Mouse (Mus musculus) midbrain, embryonic 12.5 days (tissue): Measurements from ENCODE around the gene Kri1. TPM values are rescaled to one million over a fixed set of nuclear protein-coding genes. Genes with fewer than 3 reads are reported as not detected.

ENCODE experiments used
- ATAC-seq: fragments of 200-750 bp; cut with Nextera tagmentation; 2 replicates; pipeline ENCODE4 v1.8.0; 2017; ENCODE audit warnings: low read depth, moderate TSS enrichment, moderate library complexity; ENCODE audit not compliant: low FRiP score
- H3K27ac ChIP-seq: fragments of 300-500 bp; sonication (generic); replicated peaks from 2 replicates; pipeline ENCODE4 v1.5.1; 2016; ENCODE audit warnings: mild to moderate bottlenecking
- H3K27me3 ChIP-seq: fragments of 300-500 bp; sonication (generic); 2 replicates; pipeline ENCODE4 v1.6.1; 2016; ENCODE audit warnings: mild to moderate bottlenecking
- H3K36me3 ChIP-seq: fragments of 300-500 bp; sonication (generic); 2 replicates; pipeline ENCODE4 v1.6.1; 2016
- H3K4me1 ChIP-seq: fragments of 300-500 bp; sonication (generic); 2 replicates; pipeline ENCODE4 v1.6.1; 2016
- H3K4me2 ChIP-seq: fragments of 300-500 bp; sonication (generic); replicated peaks from 2 replicates; pipeline ENCODE4 v1.6.1; 2016; ENCODE audit warnings: mild to moderate bottlenecking, moderate library complexity
- H3K4me3 ChIP-seq: fragments of 300-500 bp; sonication (generic); 2 replicates; pipeline ENCODE4 v1.5.1; 2016; ENCODE audit warnings: mild to moderate bottlenecking
- H3K9ac ChIP-seq: fragments of 300-500 bp; sonication (generic); replicated peaks from 2 replicates; pipeline ENCODE4 v1.6.1; 2016; ENCODE audit warnings: mild to moderate bottlenecking, moderate library complexity
- H3K9me3 ChIP-seq: fragments of 300-500 bp; sonication (generic); 2 replicates; pipeline ENCODE4 v1.6.1; 2016; ENCODE audit warnings: mild to moderate bottlenecking
- WGBS: fragments of 180-500 bp; shearing (Covaris S2); methylation state at CpG from one replicate; pipeline ENCODE4 v1.1.7; 2016; 5-methylcytosine and 5-hydroxymethylcytosine counted together
- polyA plus RNA-seq: library from polyadenylated mRNA; unstranded; fragments of >200 nt; fragmentation: Nextera tagmentation; extraction: Ambion mirVana; gene quantifications from 2 replicates; pipeline ENCODE4 v1.2.1, GENCODE M21; 2016

The Kri1 gene
- polyA plus RNA-seq, 1 experiment from 2014 or later: 18.4 TPM

- Histone ChIP-seq H3K9ac (peak overlapping the region; percentile 73), H3K4me3 (peak overlapping the region; percentile 84), H3K27ac (peak overlapping the region; percentile 82), H3K4me1 (peaks cover 34% of the 10 kb centered on the region), H3K36me3 (peaks cover 14% of the 10 kb centered on the region), H3K9me3 (no peaks in the 10 kb centered on the region), H3K27me3 (no peaks in the 10 kb centered on the region), H3K4me2 (peak overlapping the region; percentile 70)
- WGBS: 82% methylated on average over 13 of the region's 13 CpGs
- no peak for ATAC-seq
Observed at GRCm38 (mm10) chr9:21288404-21289336, 901 bp upstream of the Kri1 start.

DNA sequence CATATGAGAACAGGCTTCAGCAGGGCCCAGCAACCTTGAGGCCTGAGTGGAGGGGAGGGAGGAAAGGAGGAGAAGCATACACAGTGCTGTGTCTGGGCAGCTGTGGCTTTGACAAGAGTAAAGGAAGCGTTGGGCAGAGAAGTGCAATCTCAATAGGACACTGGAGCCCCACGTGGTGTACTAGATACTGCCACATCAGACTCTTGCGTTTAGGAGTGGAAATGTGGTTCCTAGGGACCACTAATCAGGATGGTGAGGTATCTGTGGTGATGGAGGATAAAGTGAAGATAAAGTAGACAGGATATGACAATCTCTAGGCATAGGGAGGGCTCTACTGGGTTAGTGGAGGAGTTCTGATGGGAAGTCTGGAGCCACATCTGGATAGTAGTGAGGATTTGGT, 1.0 kb downstream of the Kri1 start:
- Histone ChIP-seq H3K9ac (peak overlapping the region; percentile 73; the same call in 1 of the 2 replicates), H3K4me2 (peak overlapping the region; percentile 70), H3K36me3 (peaks cover 26% of the 10 kb centered on the region), H3K27ac (no peak overlapping the region), H3K4me1 (peaks cover 34% of the 10 kb centered on the region), H3K9me3 (no peaks in the 10 kb centered on the region), H3K4me3 (peak overlapping the region; percentile 84), H3K27me3 (no peaks in the 10 kb centered on the region)
- ATAC-seq: no peak
- 73% methylated on average over 3 of the region's 3 CpGs for WGBS

GRCm38 (mm10) chr9:21283994-21284393, 3.8 kb downstream of the Kri1 start:
- 92% methylated on average over 3 of the region's 3 CpGs for WGBS
- no peaks in the 10 kb centered on the region for H3K9me3 ChIP-seq
- no peak for ATAC-seq
- no peaks in the 10 kb centered on the region for H3K27me3 ChIP-seq
- H3K36me3 ChIP-seq: peaks cover 51% of the 10 kb centered on the region
- H3K27ac ChIP-seq: no peak overlapping the region
- no peak overlapping the region for H3K4me2 ChIP-seq
- H3K9ac ChIP-seq: no peak overlapping the region
- H3K4me3 ChIP-seq: no peak overlapping the region
- H3K4me1 ChIP-seq: peaks cover 22% of the 10 kb centered on the region

- H3K4me1 ChIP-seq: peaks cover 18% of the 10 kb centered on the region
- no peaks in the 10 kb centered on the region for H3K9me3 ChIP-seq
- H3K4me3 ChIP-seq: no peak overlapping the region
- no peak for ATAC-seq
- no peaks in the 10 kb centered on the region for H3K27me3 ChIP-seq
- H3K9ac ChIP-seq: no peak overlapping the region
- peaks cover 55% of the 10 kb centered on the region for H3K36me3 ChIP-seq
- H3K4me2 ChIP-seq: no peak overlapping the region
- no peak overlapping the region for H3K27ac ChIP-seq
- WGBS: 90% methylated on average over 5 of the region's 5 CpGs
Observed at GRCm38 (mm10) chr9:21283591-21283990, 4.2 kb downstream of the Kri1 start.

DNA sequence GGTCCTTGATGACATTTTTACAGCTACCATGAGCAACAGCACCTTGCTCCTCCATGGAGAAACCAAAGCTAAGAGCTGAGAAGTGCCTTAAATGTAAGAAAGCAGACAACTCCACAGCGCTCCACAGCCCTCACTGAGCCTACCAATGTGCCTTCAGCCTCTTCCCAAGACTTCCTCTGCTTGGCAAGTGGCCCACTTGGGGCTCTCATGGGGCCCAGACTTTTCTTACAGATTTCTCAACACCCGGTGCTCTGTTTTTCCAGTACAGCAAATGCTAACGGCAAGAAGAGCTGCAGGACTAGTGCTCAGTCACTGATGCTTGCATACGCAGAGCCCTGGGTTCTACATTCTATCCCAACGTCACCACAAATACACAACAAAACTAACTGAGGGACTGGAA, 10.0 kb downstream of the Kri1 start:
- no peak overlapping the region for H3K4me3 ChIP-seq
- H3K4me1 ChIP-seq: no peaks in the 10 kb centered on the region
- H3K4me2 ChIP-seq: no peak overlapping the region
- H3K27ac ChIP-seq: no peak overlapping the region
- no peak for ATAC-seq
- H3K9ac ChIP-seq: no peak overlapping the region
- WGBS: 98% methylated on average over 5 of the region's 5 CpGs
- H3K36me3 ChIP-seq: peaks cover 93% of the 10 kb centered on the region
- no peaks in the 10 kb centered on the region for H3K9me3 ChIP-seq
- H3K27me3 ChIP-seq: no peaks in the 10 kb centered on the region

GRCm38 (mm10) chr9:21276307-21276706, 11.5 kb downstream of the Kri1 start:
- Histone ChIP-seq H3K9me3 (no peaks in the 10 kb centered on the region), H3K27ac (no peak overlapping the region), H3K27me3 (no peaks in the 10 kb centered on the region), H3K4me3 (no peak overlapping the region), H3K4me1 (no peaks in the 10 kb centered on the region), H3K9ac (no peak overlapping the region), H3K36me3 (peaks cover 96% of the 10 kb centered on the region), H3K4me2 (no peak overlapping the region)
- no peak for ATAC-seq
- WGBS: 88% methylated on average over 8 of the region's 8 CpGs

DNA sequence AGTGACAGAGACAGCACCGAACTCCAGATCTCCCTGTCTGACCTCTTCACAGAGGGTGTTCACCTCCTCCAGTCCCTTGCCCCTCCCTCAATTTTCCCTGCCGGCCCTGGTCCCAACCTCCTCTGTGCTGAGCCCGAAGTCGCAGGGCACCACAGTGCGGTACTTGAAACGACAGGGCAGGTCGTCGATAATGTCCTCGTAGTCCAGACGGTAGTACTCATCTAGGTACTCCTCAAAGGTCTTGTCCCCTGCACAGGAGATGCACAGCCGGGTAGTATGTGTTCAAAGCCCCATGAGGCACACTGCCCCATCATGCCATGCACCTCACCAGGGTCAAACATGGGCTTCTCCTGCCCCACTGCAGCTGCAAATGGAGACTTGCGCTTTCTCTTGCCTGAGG, 12.0 kb downstream of the Kri1 start:
- Histone ChIP-seq H3K9me3 (no peaks in the 10 kb centered on the region), H3K4me2 (no peak overlapping the region), H3K27ac (no peak overlapping the region), H3K27me3 (no peaks in the 10 kb centered on the region), H3K4me1 (no peaks in the 10 kb centered on the region), H3K36me3 (peaks cover 96% of the 10 kb centered on the region), H3K9ac (no peak overlapping the region), H3K4me3 (no peak overlapping the region)
- 90% methylated on average over 12 of the region's 12 CpGs for WGBS
- ATAC-seq: no peak

GRCm38 (mm10) chr9:21275013-21275710, 12.6 kb downstream of the Kri1 start:
- H3K4me3 ChIP-seq: no peak overlapping the region
- H3K27me3 ChIP-seq: no peaks in the 10 kb centered on the region
- H3K27ac ChIP-seq: no peak overlapping the region
- no peak overlapping the region for H3K4me2 ChIP-seq
- no peak for ATAC-seq
- no peaks in the 10 kb centered on the region for H3K9me3 ChIP-seq
- WGBS: 83% methylated on average over 7 of the region's 7 CpGs
- H3K36me3 ChIP-seq: peaks cover 98% of the 10 kb centered on the region
- H3K9ac ChIP-seq: no peak overlapping the region
- no peaks in the 10 kb centered on the region for H3K4me1 ChIP-seq

DNA sequence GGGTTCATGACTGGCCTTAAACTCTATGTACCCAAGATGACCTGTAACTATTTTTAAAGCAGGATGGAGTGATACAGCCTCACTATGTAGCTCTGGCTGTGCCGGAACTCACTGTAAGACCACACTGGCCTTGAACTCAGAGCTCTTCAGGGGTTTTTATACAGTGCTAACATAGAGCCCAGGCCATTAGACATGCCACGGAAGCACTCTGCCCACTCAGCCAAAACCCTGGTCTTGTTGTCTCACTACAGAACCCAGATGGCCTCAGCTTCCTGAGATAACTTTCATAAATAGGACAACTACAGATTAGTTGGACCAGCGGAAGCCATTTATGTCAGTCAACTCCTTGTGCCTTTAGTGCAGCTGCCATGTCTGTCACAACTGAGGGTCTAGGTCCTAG, 13.4 kb downstream of the Kri1 start:
- H3K9ac ChIP-seq: no peak overlapping the region
- no peak overlapping the region for H3K27ac ChIP-seq
- H3K4me1 ChIP-seq: no peaks in the 10 kb centered on the region
- no peaks in the 10 kb centered on the region for H3K27me3 ChIP-seq
- ATAC-seq: no peak
- peaks cover 96% of the 10 kb centered on the region for H3K36me3 ChIP-seq
- H3K4me3 ChIP-seq: no peak overlapping the region
- no peaks in the 10 kb centered on the region for H3K9me3 ChIP-seq
- 92% methylated on average over 3 of the region's 3 CpGs for WGBS
- H3K4me2 ChIP-seq: no peak overlapping the region

DNA sequence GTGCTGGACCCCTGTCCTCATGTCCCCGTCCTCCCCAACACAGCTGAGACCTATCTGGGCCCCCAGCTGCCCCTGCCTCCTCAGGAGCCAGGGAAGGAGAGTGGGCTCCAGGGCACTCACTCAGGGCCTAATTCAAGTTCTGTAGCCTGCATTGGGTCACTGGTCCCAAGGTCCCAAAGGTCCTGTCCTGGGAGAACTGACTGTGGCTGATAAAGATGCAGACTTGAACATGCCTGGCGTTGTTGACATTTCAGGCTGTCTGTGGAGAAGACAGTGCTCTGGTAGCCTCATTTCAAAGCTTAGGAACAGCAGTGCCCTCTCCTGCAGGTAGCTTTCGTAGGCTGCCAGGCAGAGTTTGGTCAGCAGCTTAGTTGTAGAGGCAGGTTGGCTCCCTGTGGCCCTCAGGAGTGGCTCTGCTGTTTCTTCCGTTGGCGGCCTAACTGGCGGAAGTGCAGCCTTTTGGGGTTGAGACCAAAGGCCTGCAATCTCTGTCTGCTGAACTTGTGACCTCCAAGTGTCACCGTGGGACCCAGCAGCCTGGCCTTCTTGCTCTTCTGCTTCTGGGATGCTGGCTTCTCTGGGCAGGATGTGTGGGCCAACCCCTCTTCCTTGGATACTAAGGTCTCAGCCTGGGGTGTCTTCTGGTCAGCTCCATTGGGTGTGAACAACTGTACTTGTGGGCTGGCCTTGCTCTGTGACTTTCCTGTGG, 14.1 kb downstream of the Kri1 start:
- H3K4me3 ChIP-seq: no peak overlapping the region
- no peaks in the 10 kb centered on the region for H3K9me3 ChIP-seq
- 83% methylated on average over 7 of the region's 7 CpGs for WGBS
- no peak overlapping the region for H3K4me2 ChIP-seq
- no peaks in the 10 kb centered on the region for H3K4me1 ChIP-seq
- peaks cover 96% of the 10 kb centered on the region for H3K36me3 ChIP-seq
- H3K27ac ChIP-seq: no peak overlapping the region
- no peak for ATAC-seq
- H3K27me3 ChIP-seq: no peaks in the 10 kb centered on the region
- no peak overlapping the region for H3K9ac ChIP-seq

- 85% methylated on average over 8 of the region's 8 CpGs for WGBS
- no peak overlapping the region for H3K4me3 ChIP-seq
- H3K27me3 ChIP-seq: no peaks in the 10 kb centered on the region
- no peak overlapping the region for H3K9ac ChIP-seq
- ATAC-seq: no peak
- no peak overlapping the region for H3K4me2 ChIP-seq
- H3K9me3 ChIP-seq: no peaks in the 10 kb centered on the region
- H3K27ac ChIP-seq: no peak overlapping the region
- no peaks in the 10 kb centered on the region for H3K4me1 ChIP-seq
- H3K36me3 ChIP-seq: peaks cover 98% of the 10 kb centered on the region
Observed at GRCm38 (mm10) chr9:21273094-21273493, 14.7 kb downstream of the Kri1 start.

DNA sequence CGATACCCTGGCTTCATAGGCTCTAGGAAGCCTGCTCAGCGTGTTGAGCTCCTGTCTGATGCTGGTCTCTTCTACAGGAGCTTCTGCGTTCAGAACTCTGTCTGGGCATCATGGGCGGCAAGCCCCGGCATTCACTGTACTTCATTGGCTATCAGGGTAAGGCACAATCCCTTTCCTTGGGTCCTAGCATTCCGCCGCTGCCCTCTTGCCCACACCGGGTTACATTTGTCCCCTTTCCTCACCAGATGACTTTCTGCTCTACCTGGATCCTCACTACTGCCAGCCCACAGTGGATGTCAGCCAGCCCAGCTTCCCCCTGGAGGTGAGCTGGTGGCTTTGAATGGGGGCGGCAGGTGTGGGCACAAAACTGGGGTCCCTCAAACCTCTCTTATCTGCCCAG, 15.4 kb downstream of the Kri1 start:
- H3K4me1 ChIP-seq: no peaks in the 10 kb centered on the region
- H3K4me3 ChIP-seq: no peak overlapping the region
- H3K27me3 ChIP-seq: no peaks in the 10 kb centered on the region
- WGBS: 92% methylated on average over 9 of the region's 9 CpGs
- no peaks in the 10 kb centered on the region for H3K9me3 ChIP-seq
- ATAC-seq: no peak
- no peak overlapping the region for H3K4me2 ChIP-seq
- no peak overlapping the region; the same call in 1 of the 2 replicates for H3K9ac ChIP-seq
- no peak overlapping the region for H3K27ac ChIP-seq
- H3K36me3 ChIP-seq: peaks cover 95% of the 10 kb centered on the region
